ENCODE assay signal across 11 mouse cellular contexts in genomic region chr1:36860876-36861275, GRCm38 (mm10).
DNase-seq lines count a peak whose midpoint lies in the region; ATAC-seq and TF ChIP-seq lines count a peak whose summit lies in the region.
"Had no signal": no experiment of that assay in that cellular context is flagged by ENCODE, and none has a peak within 500 bp of the region (broad histone marks: within the 10 kb centered on the region; RNA-seq: fewer than 3 reads in every experiment).

No protein-coding gene starts in this region.

- no peak for DNase-seq in heart, postnatal 4 days
- DNase-seq in kidney, postnatal 0 days (ENCODE audit: low spot score) = no peak
- DNase-seq in kidney, adult 11 months = no peak
- no peak for DNase-seq in thymus, postnatal 14 days
- DNase-seq: cerebellum, postnatal 10 days; left cerebral cortex, postnatal 4 days; right cerebral cortex, adult 18-20 months had no signal

- H3K27ac ChIP-seq in heart, embryonic 11.5 days (ENCODE audit: low read depth, low read length) = peak overlapping the region; percentile 75
- peak overlapping the region; percentile 55 for H3K27ac ChIP-seq in kidney, postnatal 0 days
- peak overlapping the region; percentile 48 for H3K27ac ChIP-seq in brown adipose tissue, adult 24 weeks (replicated peaks; ENCODE audit: low read depth, low read length)
- peak overlapping the region; percentile 81 for H3K27ac ChIP-seq in limb, embryonic 12.5 days

- no peak overlapping the region for H3K9ac ChIP-seq in heart, embryonic 11.5 days (ENCODE audit: low read depth, low read length)
- H3K9ac ChIP-seq in kidney, postnatal 0 days (ENCODE audit: low read depth, low read length) = no peak overlapping the region
- no peak overlapping the region for H3K9ac ChIP-seq in limb, embryonic 12.5 days (replicated peaks)

- peaks cover 31% of the 10 kb centered on the region for H3K4me1 ChIP-seq in heart, embryonic 11.5 days (ENCODE audit: control insufficient read depth, insufficient read depth, low read length)
- peaks cover 9% of the 10 kb centered on the region; the same call in 1 of the 2 replicates for H3K4me1 ChIP-seq in kidney, postnatal 0 days (replicated peaks; ENCODE audit: insufficient read depth, low read length)
- peaks cover 17% of the 10 kb centered on the region for H3K4me1 ChIP-seq in brown adipose tissue, adult 24 weeks (ENCODE audit: control insufficient read depth, insufficient read depth, insufficient read length, low read length)
- peaks cover 27% of the 10 kb centered on the region for H3K4me1 ChIP-seq in limb, embryonic 12.5 days (replicated peaks)

- 64% methylated on average over 1 of the region's 1 CpGs for WGBS in heart, embryonic 11.5 days (ENCODE audit: insufficient replicate concordance)
- 21% methylated on average over 1 of the region's 1 CpGs for WGBS in kidney, postnatal 0 days
- WGBS in limb, embryonic 12.5 days = 6% methylated on average over 1 of the region's 1 CpGs

- no peaks in the 10 kb centered on the region for H3K9me3 ChIP-seq in heart, embryonic 11.5 days (replicated peaks; ENCODE audit: control insufficient read depth, low read length)
- no peaks in the 10 kb centered on the region for H3K9me3 ChIP-seq in kidney, postnatal 0 days (replicated peaks; ENCODE audit: low read length)
- H3K9me3 ChIP-seq in limb, embryonic 12.5 days = no peaks in the 10 kb centered on the region

- no peak for ATAC-seq in heart, embryonic 11.5 days (replicated peaks; ENCODE audit: insufficient number of reproducible peaks, low FRiP score, low TSS enrichment)
- no peak for ATAC-seq in kidney, postnatal 0 days (replicated peaks; ENCODE audit: low FRiP score, low read depth)
- no peak for ATAC-seq in limb, embryonic 12.5 days (ENCODE audit: insufficient number of reproducible peaks, insufficient read depth, low FRiP score, low TSS enrichment, low read depth)
- no peak for ATAC-seq in monocyte, adult 5-6 weeks (replicated peaks; ENCODE audit: insufficient number of reproducible peaks, low FRiP score, low TSS enrichment, poor library complexity, severe bottlenecking)

- TF ChIP-seq CTCF in kidney, postnatal 0 days (IDR thresholded peaks at IDR 0.05; ENCODE audit: low read depth) = no peak

- no peaks in the 10 kb centered on the region for H3K27me3 ChIP-seq in heart, embryonic 11.5 days (ENCODE audit: control insufficient read depth, insufficient read depth, low read length)
- H3K27me3 ChIP-seq in kidney, postnatal 0 days (ENCODE audit: insufficient read depth, low read length) = no peaks in the 10 kb centered on the region
- H3K27me3 ChIP-seq in limb, embryonic 12.5 days = no peaks in the 10 kb centered on the region

- H3K4me2 ChIP-seq in heart, embryonic 11.5 days = no peak overlapping the region
- no peak overlapping the region for H3K4me2 ChIP-seq in kidney, postnatal 0 days (ENCODE audit: low read length)
- peak overlapping the region; percentile 6; the same call in 1 of the 2 replicates for H3K4me2 ChIP-seq in limb, embryonic 12.5 days

- H3K4me3 ChIP-seq in heart, embryonic 11.5 days (ENCODE audit: low read depth, low read length) = no peak overlapping the region
- no peak overlapping the region for H3K4me3 ChIP-seq in kidney, postnatal 0 days (replicated peaks; ENCODE audit: low read depth, low read length)
- H3K4me3 ChIP-seq in brown adipose tissue, adult 24 weeks (ENCODE audit: insufficient read depth, low read depth, low read length) = no peak overlapping the region
- no peak overlapping the region for H3K4me3 ChIP-seq in limb, embryonic 12.5 days (replicated peaks)

- no peaks in the 10 kb centered on the region for H3K36me3 ChIP-seq in heart, embryonic 11.5 days (ENCODE audit: control insufficient read depth, insufficient read depth, low read length)
- no peaks in the 10 kb centered on the region for H3K36me3 ChIP-seq in kidney, postnatal 0 days (ENCODE audit: insufficient read depth, low read length)
- H3K36me3 ChIP-seq in limb, embryonic 12.5 days = no peaks in the 10 kb centered on the region
